Mouse (Mus musculus): ENCODE data around the gene Nell1. TPM values are rescaled to one million over a fixed set of nuclear protein-coding genes. Genes with fewer than 3 reads are reported as not detected.

Gene Nell1
- total RNA-seq, 2 experiments from 2014 or later: not detected

DNA sequence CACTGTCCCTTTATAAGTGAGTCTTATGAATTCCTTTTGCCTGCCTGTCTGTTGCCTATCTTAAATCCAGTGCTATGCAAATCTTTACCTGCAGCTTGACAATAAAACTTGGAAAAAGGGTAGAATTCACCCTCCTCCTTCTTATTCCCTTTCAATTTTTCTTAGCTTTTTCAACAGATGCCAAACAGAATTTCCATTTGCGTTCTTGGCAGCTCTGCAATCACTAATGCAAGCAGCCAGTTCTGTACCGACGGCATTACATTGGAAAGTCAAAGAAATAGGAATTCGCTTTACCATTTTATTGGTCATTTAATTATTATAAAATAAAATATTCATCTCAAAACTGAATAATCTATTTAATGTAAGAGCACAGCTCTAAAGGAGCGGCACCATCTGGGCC, 781.7 kb downstream of the Nell1 start:
- intact Hi-C loops (cut with DNase I): loop anchor here (10.0 kb wide), 1 partner anchor 448 kb away; no protein-coding TSS in a partner anchor
- no peak for DNase-seq

GRCm38 (mm10) chr7:50773516-50773915, 798.9 kb downstream of the Nell1 start:
- DNase-seq: no peak
- intact Hi-C loops (cut with DNase I): no loop called here

- intact Hi-C loops (cut with DNase I): loop anchor here (10.0 kb wide), 1 partner anchor 654 kb away; no protein-coding TSS in a partner anchor
- DNase-seq: no peak
Observed at GRCm38 (mm10) chr7:50781105-50781504, 806.4 kb downstream of the Nell1 start.

- intact Hi-C loops (cut with DNase I): loop anchor here (10.0 kb wide), 1 partner anchor 651 kb away; no protein-coding TSS in a partner anchor
- DNase-seq: no peak
Observed at GRCm38 (mm10) chr7:50783652-50784051, 809.0 kb downstream of the Nell1 start.

GRCm38 (mm10) chr7:50826180-50826579, 851.5 kb downstream of the Nell1 start:
- intact Hi-C loops (cut with DNase I): no loop called here
- DNase-seq: no peak

DNA sequence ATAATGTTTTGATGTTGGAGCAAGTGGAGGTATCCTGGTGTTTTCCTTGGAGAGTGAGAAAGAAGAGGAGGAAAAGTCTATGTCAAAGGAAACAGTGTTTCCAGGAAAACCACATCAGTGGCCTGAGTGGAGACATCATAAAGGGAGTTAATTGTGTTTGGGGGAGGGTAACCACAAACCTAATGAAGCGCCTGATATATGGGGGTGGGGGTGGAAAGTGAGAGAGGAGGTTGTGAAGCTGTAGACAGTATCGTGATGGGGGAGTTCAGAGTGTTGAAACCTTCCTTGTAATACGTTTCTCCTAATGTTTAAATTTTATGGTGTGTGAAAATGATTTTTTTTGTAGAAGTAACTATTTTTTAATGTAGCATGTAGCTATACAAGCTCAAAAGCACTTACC, 858.1 kb downstream of the Nell1 start:
- intact Hi-C loops (cut with DNase I): no loop called here

DNA sequence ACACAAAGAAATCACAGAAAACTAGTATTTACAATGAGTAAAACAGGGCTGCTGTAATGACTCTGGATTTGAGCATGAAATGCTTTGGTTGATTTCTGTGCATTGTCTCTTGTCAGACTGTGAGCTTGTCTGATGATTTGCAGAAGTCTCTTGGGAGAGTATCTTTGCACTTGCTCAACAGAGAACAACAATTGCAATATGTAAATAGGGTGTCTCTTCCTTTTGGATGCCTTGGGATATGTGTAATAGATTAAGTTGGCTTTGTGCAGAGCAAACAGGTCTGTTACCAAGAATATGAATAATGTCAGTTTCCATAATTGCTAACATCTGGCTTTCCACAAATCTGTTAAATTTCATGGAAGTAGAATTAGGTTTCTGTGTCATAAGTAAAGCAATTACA, 868.0 kb downstream of the Nell1 start:
- DNase-seq: no peak
- intact Hi-C loops (cut with DNase I): no loop called here

More for the DNA sequence above, 858.1 kb downstream of the Nell1 start:
- no peak for DNase-seq

- intact Hi-C loops (cut with DNase I): no loop called here
- no peak for DNase-seq
Observed at GRCm38 (mm10) chr7:50847921-50848320, 873.3 kb downstream of the Nell1 start.

DNA sequence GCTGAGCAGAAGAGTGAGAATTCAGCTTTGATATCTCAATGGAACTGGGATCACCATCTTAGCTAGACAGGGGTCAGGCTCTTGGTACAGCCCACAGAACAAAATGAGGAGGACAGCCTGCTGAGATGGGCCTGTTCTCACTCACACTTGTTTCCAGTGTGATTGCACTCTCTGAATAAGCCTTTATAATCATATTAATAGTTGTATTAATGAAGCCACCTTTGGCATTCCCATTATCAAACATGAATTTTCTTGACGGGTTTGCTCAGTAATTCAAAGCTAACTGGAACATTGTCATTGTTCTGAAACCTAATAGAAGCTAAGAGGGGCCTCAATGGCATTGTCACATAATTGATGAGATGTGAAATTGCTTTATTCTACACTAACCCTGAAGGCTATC, 875.6 kb downstream of the Nell1 start:
- intact Hi-C loops (cut with DNase I): no loop called here
- no peak for DNase-seq

GRCm38 (mm10) chr7:50870181-50870580, 895.5 kb downstream of the Nell1 start:
- intact Hi-C loops (cut with DNase I): no loop called here
- DNase-seq: no peak

DNA sequence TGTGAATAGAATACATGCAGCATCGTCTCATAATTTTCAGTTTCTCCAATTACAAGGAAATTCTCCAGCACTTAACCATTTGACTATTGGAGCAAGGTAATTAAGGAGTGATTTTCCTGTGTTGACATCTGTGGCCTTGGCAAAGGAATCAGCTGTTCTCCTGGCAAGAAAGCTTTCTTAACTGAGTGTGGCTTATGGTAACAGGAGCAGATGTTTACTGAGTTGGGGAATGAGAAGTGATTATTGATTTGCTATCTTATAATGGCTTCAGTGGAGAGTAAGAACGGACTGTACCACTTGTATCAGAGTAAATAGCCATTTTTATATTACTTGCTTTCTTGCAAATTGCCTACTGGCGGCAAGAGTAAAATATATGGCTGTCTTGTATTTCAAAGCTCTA, 913.0 kb downstream of the Nell1 start:
- intact Hi-C loops (cut with DNase I): no loop called here
- no peak for DNase-seq

DNA sequence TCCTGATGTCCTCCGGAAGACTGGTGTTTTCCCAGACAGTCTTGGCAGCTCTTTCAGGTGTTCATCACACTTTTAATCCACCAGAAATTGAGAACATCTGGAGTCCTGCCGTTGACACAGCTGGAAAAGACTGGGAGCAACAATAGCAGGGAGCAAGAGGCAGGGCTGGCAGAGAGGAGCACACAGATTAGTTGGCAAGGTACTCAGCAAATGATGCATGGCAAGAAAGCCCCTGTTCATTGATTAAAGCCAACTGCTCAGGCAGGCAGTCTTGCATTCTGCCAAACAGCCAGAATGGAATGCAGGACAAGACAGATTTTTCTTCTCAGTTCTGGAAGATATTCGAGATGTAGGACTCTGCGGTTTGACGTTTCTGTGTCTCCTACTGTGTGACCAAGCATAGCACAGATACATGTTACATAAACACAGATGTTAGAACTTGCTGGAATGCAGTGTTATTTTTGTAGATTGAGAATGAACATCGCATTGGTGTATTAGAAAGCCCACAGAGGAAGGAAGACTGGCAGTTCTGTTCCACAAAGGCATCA, 925.0 kb downstream of the Nell1 start:
- DNase-seq: no peak
- intact Hi-C loops (cut with DNase I): no loop called here

Other genes with a start within 250 kb of the Nell1 start
- 1 to 10 TPM; 2.5 to 3.6 TPM for gene Htatip2, start 215.7 kb upstream of the Nell1 start, total RNA-seq (2021)
- gene Prmt3, start 196.5 kb upstream of the Nell1 start, total RNA-seq (2021): 10 to 100 TPM; 11.1 to 12.0 TPM
- gene Slc6a5, start 64.7 kb upstream of the Nell1 start, total RNA-seq (2021): not detected

Data from gastrocnemius, postnatal 36 days (tissue).